Comparison of ENCODE assay signal across 8 mouse cellular contexts in genomic region chr5:107087291-107087690, GRCm38 (mm10).
DNase-seq lines count a peak whose midpoint lies in the region; ATAC-seq and TF ChIP-seq lines count a peak whose summit lies in the region.

No protein-coding gene starts in this region.

- H3K27ac ChIP-seq in lung, embryonic 14.5 days (ENCODE audit: low read depth) = peak overlapping the region; percentile 82
- H3K27ac ChIP-seq in cerebellum, adult 2 months (ENCODE audit: insufficient read depth, low read length) = no peak overlapping the region
- no peak overlapping the region for H3K27ac ChIP-seq in hindbrain, embryonic 16.5 days (ENCODE audit: low read depth, low read length)

- H3K4me2 ChIP-seq in lung, embryonic 14.5 days = peak overlapping the region; percentile 47; the same call in 1 of the 2 replicates
- no peak overlapping the region for H3K4me2 ChIP-seq in hindbrain, embryonic 16.5 days (ENCODE audit: low read length)

- 18% methylated on average over 2 of the region's 2 CpGs for WGBS in lung, embryonic 14.5 days
- WGBS in cerebellum, adult 2 months = 36% methylated on average over 2 of the region's 2 CpGs
- 67% methylated on average over 2 of the region's 2 CpGs for WGBS in hindbrain, embryonic 16.5 days

- no peak for TF ChIP-seq CTCF in lung, embryonic 14.5 days (IDR thresholded peaks at IDR 0.05; ENCODE audit: low read depth)
- TF ChIP-seq CTCF in cerebellum, adult 2 months (IDR thresholded peaks at IDR 0.05; ENCODE audit: borderline replicate concordance, insufficient read depth, low read depth, low read length) = no peak

- peak; percentile 54; the same call in 1 of the 2 replicates for ATAC-seq in erythroid progenitor cell, adult 5-6 weeks (replicated peaks; ENCODE audit: low FRiP score, poor library complexity, severe bottlenecking)
- ATAC-seq in lung, embryonic 14.5 days (ENCODE audit: insufficient read depth) = peak; percentile 86
- no peak for ATAC-seq in granulocyte monocyte progenitor cell, adult 5-6 weeks (replicated peaks; ENCODE audit: poor library complexity, severe bottlenecking)
- no peak for ATAC-seq in hindbrain, embryonic 16.5 days

- H3K4me1 ChIP-seq in lung, embryonic 14.5 days (ENCODE audit: insufficient read depth) = peaks cover 26% of the 10 kb centered on the region
- no peaks in the 10 kb centered on the region for H3K4me1 ChIP-seq in cerebellum, adult 2 months (ENCODE audit: control insufficient read depth, insufficient read depth, low read length)
- H3K4me1 ChIP-seq in hindbrain, embryonic 16.5 days (ENCODE audit: control insufficient read depth, insufficient read depth, low read depth, low read length) = no peaks in the 10 kb centered on the region; the same call in 1 of the 2 replicates

- DNase-seq in Muller cell, postnatal 12 days (ENCODE audit: inconsistent ontology term) = peak; percentile 71
- peak; percentile 70 to 80 for DNase-seq in heart, postnatal 36 days
- DNase-seq in lung, embryonic 14.5 days = peak; percentile 88
- no peak for DNase-seq in cerebellum, adult 2 months
- DNase-seq in left cerebral cortex, postnatal 14 days (ENCODE audit: low spot score in 2 of 2) = no peak

- no peak for TF ChIP-seq POLR2A in cerebellum, adult 2 months (IDR thresholded peaks at IDR 0.05; ENCODE audit: borderline replicate concordance, insufficient read depth, low read length)

- H3K4me3 ChIP-seq in lung, embryonic 14.5 days (ENCODE audit: low read depth, low read length) = no peak overlapping the region
- no peak overlapping the region for H3K4me3 ChIP-seq in cerebellum, adult 2 months (replicated peaks; ENCODE audit: insufficient read depth, low read depth, low read length)
- H3K4me3 ChIP-seq in hindbrain, embryonic 16.5 days (ENCODE audit: low read length) = no peak overlapping the region

- intact Hi-C loops in heart, postnatal 36 days (cut with DNase I) = loop anchor here (5.0 kb wide), 1 partner anchor 60 kb away; no protein-coding TSS in a partner anchor
- intact Hi-C loops in left cerebral cortex, postnatal 14 days (cut with DNase I) = no loop called here

- H3K36me3 ChIP-seq in lung, embryonic 14.5 days (ENCODE audit: insufficient read depth) = no peaks in the 10 kb centered on the region
- no peaks in the 10 kb centered on the region for H3K36me3 ChIP-seq in hindbrain, embryonic 16.5 days (ENCODE audit: control insufficient read depth, insufficient read depth, low read length)

- H3K9ac ChIP-seq in lung, embryonic 14.5 days = no peak overlapping the region
- no peak overlapping the region for H3K9ac ChIP-seq in hindbrain, embryonic 16.5 days (ENCODE audit: low read depth, low read length)

- H3K27me3 ChIP-seq in lung, embryonic 14.5 days (ENCODE audit: insufficient read depth, low read length) = no peaks in the 10 kb centered on the region
- no peaks in the 10 kb centered on the region for H3K27me3 ChIP-seq in cerebellum, adult 2 months (ENCODE audit: control insufficient read depth, insufficient read depth, low read length)
- H3K27me3 ChIP-seq in hindbrain, embryonic 16.5 days (replicated peaks; ENCODE audit: control insufficient read depth, insufficient read depth, low read length) = no peaks in the 10 kb centered on the region

- no peaks in the 10 kb centered on the region for H3K9me3 ChIP-seq in lung, embryonic 14.5 days (ENCODE audit: low read depth, low read length)
- no peaks in the 10 kb centered on the region for H3K9me3 ChIP-seq in hindbrain, embryonic 16.5 days (ENCODE audit: control insufficient read depth, low read length)

Comparison
In these comparisons a context has a peak if more than half of its experiments do, and no peak if none do; other contexts are left out.
1. DNase-seq: peak in Muller cell, postnatal 12 days (single experiment), heart, postnatal 36 days (2 of 2) and lung, embryonic 14.5 days (single experiment); none in cerebellum, adult 2 months (0 of 2) and left cerebral cortex, postnatal 14 days (0 of 2).
2. ATAC-seq: peak in erythroid progenitor cell, adult 5-6 weeks (single experiment) and lung, embryonic 14.5 days (single experiment); none in granulocyte monocyte progenitor cell, adult 5-6 weeks (single experiment) and hindbrain, embryonic 16.5 days (single experiment).